Mouse (Mus musculus) thymus, postnatal 25 days (tissue): ENCODE results near the gene Gm29094.

ENCODE experiments used
- DNase-seq: peaks from one replicate; pipeline ENCODE4 v3.0.0; 2022

Gm29094 gene

DNA sequence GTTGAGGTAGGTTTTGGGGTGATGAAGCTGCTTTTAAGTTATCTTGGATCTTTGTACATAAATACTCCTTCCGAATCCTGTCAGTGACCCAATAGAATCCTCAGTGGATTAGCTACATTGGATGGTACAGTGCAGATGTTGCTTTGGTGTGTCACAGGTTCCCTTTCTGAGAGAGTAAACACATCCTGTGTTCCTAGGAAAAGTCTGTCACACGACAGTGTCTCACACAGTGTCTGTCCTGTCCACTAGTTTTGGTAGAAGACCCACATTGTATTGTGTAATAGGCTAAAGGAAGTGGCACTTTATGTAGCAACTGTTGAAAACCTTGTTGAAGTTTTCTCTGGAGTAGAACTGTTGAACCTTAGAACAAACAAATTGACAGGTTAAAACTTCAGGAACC, 54.2 kb downstream of the Gm29094 start:
- no peak for DNase-seq

GRCm38 (mm10) chr9:89256556-89257335, 57.6 kb downstream of the Gm29094 start:
- no peak for DNase-seq

DNA sequence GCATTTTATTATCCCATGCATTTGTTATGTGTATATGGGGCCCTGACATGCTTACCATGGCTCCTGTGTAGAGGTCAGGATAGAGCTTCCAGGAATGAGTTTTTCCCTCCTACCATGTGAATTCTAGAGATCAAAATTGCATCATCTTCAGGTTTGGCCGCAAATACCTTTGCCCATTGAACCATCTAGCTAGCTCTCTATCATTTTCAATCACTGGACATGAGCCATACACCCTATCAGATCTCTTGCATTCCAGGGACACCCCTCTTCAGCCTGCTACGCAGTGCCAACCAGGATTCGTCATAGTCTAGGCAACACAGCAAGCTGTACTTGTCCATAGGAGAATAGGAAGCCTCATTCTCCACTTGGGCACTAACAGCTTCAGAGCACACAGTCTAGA, 64.8 kb downstream of the Gm29094 start:
- no peak for DNase-seq

DNA sequence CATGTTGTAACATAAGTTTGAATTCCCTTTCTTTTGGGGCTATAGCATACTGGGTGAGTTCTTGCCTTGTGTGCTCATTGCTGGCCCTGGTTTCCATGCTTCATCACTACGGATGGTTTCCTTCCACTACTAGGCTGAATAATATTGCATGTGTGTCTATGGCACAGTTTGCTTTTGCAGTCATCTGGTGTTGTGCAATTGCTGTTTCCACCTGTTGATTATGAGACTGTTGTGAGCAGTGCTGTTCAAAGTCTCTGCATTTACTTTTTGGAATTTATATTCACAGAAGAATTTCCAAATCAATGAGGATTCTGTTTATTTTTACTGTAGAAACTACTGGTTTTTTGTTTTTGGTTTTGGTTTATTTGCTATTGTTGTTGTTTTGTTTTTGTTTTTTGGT, 65.4 kb downstream of the Gm29094 start:
- DNase-seq = no peak
